Mouse (Mus musculus) T-cell, adult 66 days (primary cell): ENCODE data around the gene Cnnm4. TPM values are rescaled to one million over a fixed set of nuclear protein-coding genes. Genes with fewer than 3 reads are reported as not detected.

Experiments
- total RNA-seq, 2 experiments: library from RNA; stranded (reverse); gene quantifications; 3 replicates in 1 of 2; 4 replicates in 1 of 2; pipeline ENCODE4 v1.2.4; 2023

Cnnm4 gene
- 10 to 100 TPM; 13.8 to 20.3 TPM for total RNA-seq

GRCm38 (mm10) chr1:36471181-36472105 lies at the start of gene Cnnm4:
Gene Cnnm4 (plus strand): TSS chr1:36471620.

DNA sequence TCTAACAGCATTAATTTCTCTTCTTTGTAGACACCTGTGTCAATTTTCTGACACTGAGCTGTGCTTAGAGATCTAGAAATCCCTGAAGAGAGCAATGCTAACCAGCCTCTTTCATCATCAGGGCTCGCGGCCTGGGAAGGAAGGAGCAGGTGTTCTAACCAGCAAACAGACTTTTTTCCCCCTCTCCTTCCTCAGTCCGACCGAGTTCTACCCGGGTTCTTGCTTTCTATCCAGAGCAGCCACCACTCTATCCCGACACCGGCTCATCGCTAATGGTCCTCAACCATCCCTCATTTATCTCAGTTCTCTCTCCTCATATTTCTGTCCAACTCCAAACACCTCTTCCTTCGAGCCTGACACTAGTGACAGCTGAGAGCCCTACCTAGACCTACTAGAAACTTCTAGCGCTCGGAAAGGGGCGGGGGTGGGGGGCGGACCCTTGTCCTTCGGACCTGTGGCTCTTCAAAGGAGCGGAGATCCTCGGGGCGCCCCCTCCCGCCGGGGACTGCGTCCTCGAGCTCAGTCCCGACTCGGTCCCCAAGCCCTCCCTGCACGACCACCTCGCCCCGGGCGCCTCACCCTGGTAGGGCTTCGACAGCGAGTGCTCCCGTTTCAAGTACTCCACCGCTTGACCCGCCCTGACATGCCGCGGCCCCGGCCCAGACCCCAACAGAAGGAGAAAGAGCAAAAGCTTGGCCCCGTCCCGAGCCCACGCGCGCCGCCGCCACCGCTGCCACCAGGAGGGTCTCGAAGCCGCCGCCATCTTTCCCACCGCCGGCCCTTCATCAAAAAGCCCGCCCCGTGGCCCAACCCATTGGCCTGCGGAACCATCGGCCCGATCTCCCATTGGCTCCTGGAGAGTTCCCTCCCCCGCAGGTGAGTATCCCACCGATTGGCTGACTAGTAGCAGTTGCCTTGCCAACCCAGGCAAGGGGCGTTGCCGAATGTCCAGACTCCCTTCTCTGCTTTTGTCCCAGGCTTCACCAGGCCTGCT lies 26.7 kb upstream of the Cnnm4 start, which contains the start of gene Lman2l:
Lman2l (minus strand) TSS at position 801 of the 994 bp plus-strand sequence.

DNA sequence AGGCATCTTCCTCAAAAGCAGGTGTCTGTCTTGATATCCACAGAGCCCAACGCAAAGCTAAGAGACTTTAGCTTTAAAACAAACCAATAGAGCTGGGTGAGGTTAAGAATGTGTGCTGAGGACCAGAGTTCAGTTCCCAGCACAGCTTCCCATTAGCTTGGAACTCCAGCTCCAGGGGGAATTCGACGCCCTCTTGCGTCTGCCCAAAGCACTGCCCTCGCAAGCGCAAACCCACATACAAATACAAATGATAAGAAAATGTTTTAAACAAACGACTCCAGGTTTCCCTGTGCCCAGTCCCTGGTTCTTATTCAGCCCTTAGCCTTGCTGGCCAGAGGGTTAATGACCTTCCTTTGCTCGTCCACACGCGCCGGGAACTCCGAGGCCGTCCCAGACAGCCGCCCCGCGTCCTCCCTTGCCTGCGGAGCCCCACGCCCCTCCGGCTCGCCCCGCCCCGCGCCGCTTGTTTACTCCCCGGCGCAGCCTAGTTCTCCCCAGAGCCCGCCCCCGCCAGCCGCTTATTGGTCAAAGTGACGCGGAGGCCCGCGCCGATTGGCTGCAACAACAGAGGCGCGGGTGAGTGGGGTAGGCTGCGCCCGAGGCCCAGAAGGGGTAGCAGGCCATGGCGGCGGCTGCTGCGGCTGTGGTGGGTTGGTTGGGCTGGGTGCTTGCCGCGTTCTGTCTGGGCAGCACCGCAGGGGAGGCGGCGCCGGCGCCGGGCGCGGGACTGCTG lies 40.0 kb downstream of the Cnnm4 start, which contains the start of gene Cnnm3:
Cnnm3 (plus strand) TSS at position 579 of the 733 bp plus-strand sequence.

DNA sequence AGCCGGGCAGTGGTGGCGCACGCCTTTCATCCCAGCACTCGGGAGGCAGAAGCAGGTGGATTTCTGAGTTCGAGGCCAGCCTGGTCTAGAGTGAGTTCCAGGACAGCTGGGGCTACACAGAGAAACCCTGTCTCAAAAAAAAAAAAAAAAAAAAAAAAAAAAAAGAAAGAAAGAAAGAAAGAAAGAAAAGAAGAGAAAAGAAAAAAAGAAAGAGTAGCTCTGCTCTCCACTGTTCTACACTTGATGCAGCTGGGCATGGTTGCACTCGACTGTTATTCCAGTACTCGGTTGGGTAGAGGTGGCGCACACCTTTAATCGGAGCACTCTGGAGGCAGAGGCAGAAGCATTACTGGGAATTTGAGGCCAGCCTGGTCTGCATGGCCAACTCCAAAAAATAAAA lies 65.4 kb downstream of the Cnnm4 start, which contains the start of gene Ankrd23:
Ankrd23 (minus strand) TSS at position 101 of the 400 bp plus-strand sequence.

DNA sequence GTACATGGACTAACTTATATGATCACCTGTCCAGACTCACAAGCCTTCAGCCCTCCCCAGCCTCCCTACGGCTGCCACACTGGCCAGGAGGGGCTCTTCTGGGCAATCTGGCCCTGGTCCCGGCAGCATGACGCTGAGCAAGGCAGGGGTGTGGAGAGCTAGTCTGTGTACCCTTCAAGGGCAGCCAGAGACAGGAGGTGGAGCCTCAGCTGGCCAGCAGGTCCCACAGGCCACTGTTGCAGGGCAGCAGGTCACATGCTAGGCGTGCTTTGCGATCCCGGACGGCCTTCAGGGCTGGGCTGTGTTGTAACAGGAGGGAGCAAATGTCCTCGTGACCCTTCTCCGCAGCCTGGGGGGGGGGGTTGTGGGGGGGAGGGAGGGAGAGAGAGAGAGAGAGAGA lies 67.8 kb downstream of the Cnnm4 start, which contains the start of gene Gm42417:
Gm42417 (minus strand) TSS at position 244 of the 400 bp plus-strand sequence.

GRCm38 (mm10) chr1:36546888-36547471 lies 75.6 kb downstream of the Cnnm4 start, which contains the start of gene Ankrd39:
Gene Ankrd39 (minus strand): TSS chr1:36547445.

Other genes with a start within 250 kb of the Cnnm4 start
- gene Uggt1, start 226.9 kb upstream of the Cnnm4 start, total RNA-seq = 100 to 1,000 TPM; 102 to 104 TPM
- 10 to 100 TPM; 49.8 to 58.9 TPM for gene Neurl3, start 196.9 kb upstream of the Cnnm4 start, total RNA-seq
- gene Arid5a, start 163.9 kb upstream of the Cnnm4 start, total RNA-seq = 100 to 1,000 TPM; 272 to 274 TPM
- 100 to 1,000 TPM; 103 to 109 TPM for gene Kansl3, start 102.4 kb upstream of the Cnnm4 start, total RNA-seq
- not detected for gene Fer1l5, start 99.3 kb upstream of the Cnnm4 start, total RNA-seq
- 10 to 100 TPM; 30.2 to 35.3 TPM for gene Lman2l, start 26.3 kb upstream of the Cnnm4 start, total RNA-seq
- 10 to 100 TPM; 50.9 to 51.0 TPM for gene Cnnm3, start 40.2 kb downstream of the Cnnm4 start, total RNA-seq
- gene Ankrd23, start 65.3 kb downstream of the Cnnm4 start, total RNA-seq = 10 to 100 TPM; 33.3 to 33.7 TPM
- not detected for gene Gm42417, start 67.8 kb downstream of the Cnnm4 start, total RNA-seq
- 10 to 100 TPM; 25.6 to 29.5 TPM for gene Ankrd39, start 75.8 kb downstream of the Cnnm4 start, total RNA-seq
- gene Sema4c, start 86.7 kb downstream of the Cnnm4 start, total RNA-seq = 1 to 10 TPM in 1 of 2 experiments, under 1 TPM in 1; 0.99 to 1.1 TPM
- gene Fam178b, start 211.6 kb downstream of the Cnnm4 start, total RNA-seq = not detected
- 100 to 1,000 TPM; 206 to 247 TPM for gene Cox5b, start 219.8 kb downstream of the Cnnm4 start, total RNA-seq
- gene 4933424G06Rik, start 238.5 kb downstream of the Cnnm4 start, total RNA-seq = under 1 TPM in 1 of 2 experiments, not detected in 1; 0.99 TPM
- 100 to 1,000 TPM; 160 TPM for gene Actr1b, start 242.8 kb downstream of the Cnnm4 start, total RNA-seq